Mouse (Mus musculus) adipocyte (in vitro differentiated cells): Measurements from ENCODE around the gene Usp4.
"Not testable (repeated sequence)": the region's sequence is repeated elsewhere in the genome, so short reads cannot be mapped to it uniquely, and the experiment has no call there.

Experiments used
- DNase-seq: peaks from one replicate; pipeline ENCODE4 v3.0.0-alpha.2; 2016; ENCODE audit warnings: low spot score

Gene Usp4

DNA sequence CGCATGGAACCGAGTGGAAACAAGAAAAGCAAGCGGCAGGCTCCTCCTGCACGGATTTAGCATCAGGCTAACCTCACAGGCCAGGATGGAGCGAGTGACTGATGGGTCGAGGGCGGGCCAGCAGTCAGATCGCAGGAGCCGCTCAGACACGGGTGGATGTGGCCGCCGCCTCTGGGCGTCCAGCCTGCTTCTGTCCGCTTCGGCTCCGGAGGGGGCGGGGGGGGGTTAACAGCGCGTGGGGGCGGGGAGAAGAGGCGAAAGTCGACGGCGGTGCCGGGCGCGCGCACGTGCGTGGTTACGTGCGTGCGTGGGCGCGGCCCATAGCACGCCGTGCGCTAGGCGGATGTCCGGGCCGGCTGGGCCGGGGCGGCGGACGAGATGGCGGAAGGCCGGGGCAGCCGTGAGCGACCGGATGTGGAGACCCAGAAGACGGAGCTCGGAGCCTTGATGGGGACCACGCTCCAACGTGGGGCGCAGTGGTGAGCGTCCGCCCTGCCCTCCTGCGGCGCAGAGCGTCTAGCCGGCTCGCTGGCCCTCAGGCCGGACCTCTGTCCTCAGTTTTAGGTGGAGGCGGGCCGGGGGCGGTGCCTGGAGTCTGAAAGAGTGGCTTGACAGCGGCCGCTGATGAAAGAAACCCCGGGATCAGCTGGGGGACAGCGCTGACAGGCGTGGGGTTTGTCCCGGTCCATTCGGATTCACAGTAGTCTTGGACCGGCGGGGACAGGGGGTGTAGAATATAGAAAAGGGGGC, at the start of gene Usp4:
TSS of gene Usp4 (plus strand) at position 314 of the 750 bp plus-strand sequence.
- peak; percentile 89 for DNase-seq

DNA sequence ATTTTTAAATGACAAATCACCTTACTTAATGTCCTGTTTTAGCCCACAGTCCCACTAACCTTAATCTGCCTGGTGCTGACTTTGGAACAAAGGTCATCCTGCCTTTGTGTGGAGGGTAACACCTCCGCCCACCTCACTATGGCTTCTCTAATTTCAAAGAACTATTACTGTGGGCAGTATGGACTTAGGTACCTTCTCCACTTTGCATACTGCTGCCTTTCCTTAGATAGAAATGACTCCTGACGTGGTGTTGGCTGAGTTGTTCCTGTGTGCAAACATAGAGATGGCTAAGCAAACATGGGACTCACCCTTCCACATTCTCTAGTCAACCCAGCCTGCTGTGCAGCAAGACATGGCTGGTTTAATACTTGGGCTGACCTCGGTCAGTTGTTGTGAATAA, 45.8 kb upstream of the Usp4 start:
- DNase-seq, result no peak

DNA sequence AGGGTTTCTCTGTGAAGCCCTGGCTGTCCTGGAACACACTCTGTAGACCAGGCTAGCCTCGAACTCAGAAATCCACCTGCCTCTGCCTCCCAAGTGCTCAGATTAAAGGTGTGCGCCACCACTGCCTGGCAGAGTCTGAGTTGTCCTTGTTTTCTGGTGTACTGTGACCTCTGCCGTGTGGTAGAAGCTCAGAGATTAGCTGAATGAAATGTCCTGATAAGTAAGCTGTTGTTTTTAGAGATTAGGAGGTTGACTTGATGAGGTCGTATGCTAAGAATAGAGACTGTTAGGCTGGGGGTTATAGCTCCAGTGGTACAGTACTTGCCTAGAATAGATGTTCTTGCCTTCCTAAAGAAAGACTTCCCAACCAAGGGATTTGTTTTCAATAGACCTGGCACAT, 42.9 kb upstream of the Usp4 start:
- DNase-seq, result no peak

DNA sequence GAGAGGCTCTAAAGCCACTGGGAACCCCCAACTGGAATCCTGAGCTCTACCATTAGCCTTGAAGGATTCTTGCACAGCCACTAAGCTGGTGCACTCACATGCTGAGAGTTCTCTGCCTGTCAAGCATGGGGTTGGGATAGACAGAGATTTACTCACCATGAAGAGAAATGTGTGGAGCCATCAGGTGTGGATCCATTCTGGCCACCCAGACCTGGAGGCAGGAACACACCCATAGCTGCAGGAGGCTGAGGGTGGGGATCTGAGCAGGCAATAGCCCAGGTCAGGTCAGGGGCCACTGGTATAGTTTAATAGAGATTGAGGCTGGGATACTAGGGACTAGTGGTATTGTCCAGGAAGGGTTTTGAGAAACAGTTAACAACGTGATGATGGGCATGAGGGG, 42.5 kb upstream of the Usp4 start:
- no peak for DNase-seq

DNA sequence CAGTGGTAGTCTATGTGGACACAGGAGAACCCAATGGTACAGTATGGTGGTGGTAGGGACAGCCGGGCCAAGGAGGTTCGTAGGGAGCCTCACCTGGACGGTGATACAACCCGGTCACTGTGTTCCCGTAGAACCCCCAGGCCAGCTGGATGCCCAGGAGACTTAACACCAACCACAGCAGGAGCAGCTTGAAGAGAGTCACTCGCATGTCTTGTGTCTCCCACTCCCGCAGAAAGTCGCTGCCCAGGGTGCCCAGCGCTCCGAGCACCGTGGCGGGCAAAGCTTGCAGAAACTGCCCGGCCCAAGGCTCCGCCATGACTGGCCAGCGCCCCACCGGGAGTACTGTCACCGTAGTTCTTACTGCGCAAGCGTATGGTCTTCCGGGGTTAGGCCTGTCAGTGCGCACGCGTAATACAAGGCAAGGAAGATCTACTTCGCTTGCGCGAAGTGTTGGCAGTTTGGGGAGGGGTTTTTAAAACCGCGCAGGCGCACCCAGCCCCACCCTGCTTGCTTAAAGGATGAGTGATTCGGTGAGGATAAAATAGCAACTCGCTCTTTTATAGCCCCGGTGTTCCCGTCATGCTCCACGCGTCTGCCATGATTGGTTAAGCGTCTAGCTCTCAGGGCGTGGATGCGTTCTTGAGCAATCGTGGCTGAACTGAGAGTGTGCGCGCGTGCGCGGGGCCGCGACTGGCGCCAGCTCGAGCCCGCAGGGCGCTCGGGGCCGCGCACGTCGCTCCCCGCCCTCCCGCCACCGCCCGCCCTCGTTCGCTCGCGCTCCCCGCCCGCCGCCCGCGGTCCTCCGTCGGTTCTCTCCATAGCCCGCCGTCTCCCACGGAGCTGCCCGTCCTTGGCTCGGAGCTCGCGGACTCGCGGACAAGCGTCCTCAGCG, 41.8 kb upstream of the Usp4 start, which contains the start of the genes Rhoa and Tcta:
TSS of gene Rhoa (plus strand) at position 501 of the 892 bp plus-strand sequence.
TSS of gene Tcta (minus strand) at position 532 of the 892 bp plus-strand sequence.
- peak; percentile 100 for DNase-seq

DNA sequence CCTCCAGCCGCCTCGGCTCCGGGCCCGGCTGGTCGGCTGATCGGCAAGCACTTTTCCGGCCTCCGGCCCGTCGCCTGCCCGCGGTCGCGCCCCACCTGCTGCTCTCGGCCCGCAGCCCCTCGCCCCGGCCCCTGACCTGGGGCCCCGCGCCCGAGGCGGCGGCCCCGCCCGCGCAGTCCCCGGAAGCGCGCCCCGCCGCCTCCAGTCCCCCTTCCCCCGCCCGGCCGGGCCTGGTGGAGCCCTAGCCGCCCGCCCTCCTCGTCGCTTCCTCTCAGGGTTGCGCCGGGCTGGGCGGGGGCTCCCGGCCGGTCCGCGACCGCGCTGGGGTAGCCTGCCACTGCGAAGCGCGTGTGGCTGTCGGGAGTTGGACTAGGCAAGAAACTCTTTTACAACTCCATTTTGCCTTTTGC, 41.1 kb upstream of the Usp4 start:
- peak; percentile 63 for DNase-seq

DNA sequence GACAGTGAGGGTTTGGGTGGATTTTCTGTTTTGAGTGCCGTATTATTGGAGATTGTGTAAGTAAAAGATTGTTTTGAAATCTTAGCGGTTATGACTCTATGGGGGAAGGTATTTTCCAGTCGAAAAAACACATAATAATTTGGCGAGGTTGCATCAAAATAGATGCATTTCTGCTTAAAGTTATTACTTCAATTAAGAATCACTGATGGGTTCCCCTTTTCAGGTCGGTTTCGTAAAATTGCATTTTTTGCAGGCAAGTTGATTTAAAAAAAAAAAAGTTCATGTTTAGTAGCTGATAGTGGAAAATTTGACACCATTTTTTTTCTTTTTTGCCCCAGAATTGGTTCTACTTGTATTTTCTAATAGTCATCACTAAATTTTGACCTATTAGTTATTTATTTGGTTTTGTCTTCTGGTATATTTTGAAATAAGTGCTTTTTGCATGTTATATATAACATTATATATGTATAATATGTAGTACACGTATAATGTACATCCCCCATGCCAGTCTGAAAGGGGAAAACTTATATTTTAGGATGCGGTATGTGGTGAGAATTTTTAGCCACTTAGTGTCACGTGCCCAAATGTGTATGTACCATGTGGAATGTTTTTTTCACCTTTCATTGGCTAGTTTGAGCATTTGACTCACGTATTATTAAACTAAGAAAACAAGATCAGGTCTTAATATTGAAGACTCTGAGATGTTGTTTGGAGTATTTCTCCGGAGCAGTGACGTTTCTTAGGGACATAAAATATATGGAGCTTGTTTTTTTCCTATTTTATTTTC, 40.4 kb upstream of the Usp4 start:
- DNase-seq, result no peak

DNA sequence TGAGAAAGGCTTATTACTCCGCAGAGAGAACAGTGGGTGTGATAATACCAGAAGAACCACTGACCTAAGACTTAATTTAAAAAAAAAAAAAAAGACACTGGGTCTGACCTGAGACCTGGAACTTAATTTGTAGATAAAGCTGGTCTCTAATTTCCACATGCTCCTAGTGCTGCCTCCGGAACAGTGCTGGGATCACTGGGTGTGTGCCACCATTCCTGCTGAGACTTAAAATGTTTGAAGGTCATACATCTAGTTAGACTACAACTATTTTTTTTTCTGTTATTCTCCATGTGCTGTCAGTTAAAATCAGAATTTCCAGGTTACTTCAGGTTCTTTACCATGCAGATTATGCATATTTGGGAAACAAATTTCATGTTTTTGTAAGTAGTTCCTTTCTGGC, 39.5 kb upstream of the Usp4 start:
- DNase-seq, result no peak

DNA sequence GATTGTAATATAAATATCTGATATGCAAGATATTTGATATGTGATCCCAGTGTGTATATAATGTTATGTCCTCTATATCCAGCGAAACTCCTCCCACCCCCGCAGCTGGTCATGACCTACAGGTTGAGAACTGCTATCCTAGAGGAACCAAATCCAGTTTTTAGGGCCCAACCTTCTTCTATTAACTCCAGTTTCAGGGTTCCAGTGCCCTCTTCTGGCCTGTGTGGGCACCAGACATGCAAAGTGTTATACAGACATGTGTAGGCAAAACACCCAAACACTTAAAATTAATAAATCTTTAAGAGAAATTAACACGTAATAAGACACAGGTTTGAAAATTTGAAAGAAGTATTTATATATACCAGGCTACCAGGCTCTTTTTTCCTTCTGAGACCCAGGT, 30.1 kb upstream of the Usp4 start:
- no peak for DNase-seq

DNA sequence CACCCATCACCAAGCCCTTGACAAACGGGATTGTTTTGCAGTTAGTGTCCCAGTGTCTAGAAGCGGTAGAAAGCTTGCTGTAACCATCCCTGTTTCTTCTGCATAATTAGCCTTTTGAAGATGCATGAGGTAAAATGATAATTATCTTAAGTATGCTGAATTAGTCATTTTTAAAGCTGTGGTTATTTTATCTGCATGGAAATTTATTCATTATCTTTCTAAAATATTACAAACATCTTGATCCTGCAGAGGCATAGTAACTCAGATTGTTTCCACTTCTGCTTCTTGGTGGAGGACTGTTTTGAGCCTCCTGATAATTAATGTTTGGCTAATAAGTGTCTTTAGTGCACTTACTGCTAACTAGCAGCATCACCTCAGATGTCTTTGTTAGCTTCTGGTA, 29.2 kb upstream of the Usp4 start:
- DNase-seq, result no peak

DNA sequence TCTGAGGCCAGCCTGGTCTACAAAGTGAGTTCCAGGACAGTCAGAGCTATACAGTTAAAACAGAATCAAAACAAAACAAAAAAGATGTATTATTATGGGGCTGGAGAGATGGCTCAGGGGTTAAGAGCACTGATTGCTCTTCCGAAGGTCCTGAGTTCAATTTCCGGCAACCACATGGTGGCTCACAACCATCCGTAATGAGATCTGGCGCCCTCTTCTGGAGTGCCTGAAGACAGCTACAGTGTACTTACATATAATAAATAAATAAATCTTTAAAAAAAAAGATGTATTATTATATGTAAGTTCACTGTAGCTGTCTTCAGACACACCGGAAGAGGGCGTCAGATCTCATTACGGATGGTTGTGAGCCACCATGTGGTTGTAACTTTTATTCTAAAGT, 25.6 kb upstream of the Usp4 start:
- not testable (repeated sequence) for DNase-seq

DNA sequence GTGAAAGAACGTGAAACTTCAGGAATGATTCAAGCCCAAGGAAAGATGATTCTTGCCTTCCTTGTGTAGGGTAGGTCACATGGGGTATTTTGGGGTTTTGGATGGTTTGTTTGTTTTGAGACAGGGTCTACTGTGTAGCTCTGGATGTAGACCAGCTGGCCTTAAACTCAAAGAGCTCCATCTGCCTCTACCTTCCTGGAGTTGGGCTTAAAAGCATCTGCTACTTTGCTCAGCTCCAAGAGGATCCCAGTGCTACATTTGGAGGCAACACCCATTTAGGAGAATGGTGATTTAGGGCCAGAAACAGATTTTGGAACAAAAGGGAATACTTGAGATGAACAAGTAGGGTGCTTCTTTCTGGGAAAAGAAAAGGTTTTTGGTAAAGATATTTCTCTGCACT, 22.9 kb upstream of the Usp4 start:
- no peak for DNase-seq

DNA sequence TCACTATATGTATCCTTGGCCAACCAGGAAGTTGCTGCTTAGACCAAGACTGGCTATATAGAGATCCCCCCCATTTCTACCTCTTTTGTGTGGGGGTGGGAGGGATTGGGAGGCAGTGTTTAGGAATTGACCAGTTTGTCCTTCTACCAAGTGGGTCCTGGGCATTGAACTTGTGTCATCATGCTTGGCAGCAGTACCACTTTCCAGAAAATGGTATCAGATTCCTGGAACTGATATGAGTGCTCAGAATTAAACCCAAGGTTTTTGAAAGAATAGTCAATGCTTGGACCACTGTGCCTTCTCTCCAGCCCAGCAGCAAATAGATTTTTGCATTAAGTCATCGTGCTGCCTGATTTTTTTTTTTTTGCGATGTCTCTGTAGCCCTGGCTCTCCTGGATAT, 21.8 kb upstream of the Usp4 start:
- no peak for DNase-seq

DNA sequence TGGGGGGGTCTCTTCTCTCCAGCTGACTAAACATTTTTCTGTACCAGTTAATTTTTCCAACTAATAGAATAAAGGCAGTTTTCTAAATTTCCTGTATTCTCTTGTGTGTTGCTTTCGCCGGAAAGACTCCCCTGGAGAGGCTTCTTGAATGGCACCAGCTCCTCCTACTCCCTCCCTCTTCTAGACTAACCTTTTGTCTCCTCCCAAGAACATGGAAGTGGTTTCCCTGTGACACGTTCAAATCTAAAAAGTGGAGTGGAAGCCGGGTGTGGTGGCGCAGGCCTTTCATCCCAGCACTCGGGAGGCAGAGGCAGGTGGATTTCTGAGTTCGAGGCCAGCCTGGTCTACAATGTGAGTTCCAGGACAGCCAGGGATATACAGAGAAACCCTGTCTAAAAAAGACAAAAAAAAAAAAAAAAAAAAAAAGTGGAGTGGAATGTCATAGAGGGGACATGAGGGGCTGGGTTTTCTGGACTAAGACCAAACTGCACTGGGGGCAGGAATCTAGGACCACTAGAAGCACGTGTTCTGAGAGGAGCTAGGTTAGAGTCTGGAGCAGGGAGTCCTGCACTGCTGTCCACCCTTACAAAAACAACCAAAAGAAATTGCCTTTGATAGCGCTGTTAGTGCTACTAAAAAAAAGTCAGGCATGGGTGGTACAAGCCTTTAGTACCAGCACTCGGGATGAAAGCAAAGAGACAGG, 9.7 kb upstream of the Usp4 start:
- DNase-seq, result no peak

DNA sequence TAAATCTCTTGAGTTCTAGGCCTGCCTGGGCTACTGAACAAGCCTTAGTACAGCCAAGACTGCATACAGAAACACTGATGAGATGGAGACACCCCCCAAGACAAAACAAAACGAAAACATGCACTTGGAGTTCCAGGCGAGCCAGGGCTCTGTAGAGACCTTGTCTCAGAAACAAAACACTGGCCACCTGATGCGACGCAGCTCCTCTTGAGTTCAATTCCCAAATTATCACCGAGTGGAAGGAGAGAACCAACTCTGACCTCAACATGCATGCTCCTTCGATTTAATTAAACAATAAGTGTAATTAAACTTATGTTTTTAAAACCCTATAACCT, 9.1 kb upstream of the Usp4 start:
- DNase-seq, result no peak

DNA sequence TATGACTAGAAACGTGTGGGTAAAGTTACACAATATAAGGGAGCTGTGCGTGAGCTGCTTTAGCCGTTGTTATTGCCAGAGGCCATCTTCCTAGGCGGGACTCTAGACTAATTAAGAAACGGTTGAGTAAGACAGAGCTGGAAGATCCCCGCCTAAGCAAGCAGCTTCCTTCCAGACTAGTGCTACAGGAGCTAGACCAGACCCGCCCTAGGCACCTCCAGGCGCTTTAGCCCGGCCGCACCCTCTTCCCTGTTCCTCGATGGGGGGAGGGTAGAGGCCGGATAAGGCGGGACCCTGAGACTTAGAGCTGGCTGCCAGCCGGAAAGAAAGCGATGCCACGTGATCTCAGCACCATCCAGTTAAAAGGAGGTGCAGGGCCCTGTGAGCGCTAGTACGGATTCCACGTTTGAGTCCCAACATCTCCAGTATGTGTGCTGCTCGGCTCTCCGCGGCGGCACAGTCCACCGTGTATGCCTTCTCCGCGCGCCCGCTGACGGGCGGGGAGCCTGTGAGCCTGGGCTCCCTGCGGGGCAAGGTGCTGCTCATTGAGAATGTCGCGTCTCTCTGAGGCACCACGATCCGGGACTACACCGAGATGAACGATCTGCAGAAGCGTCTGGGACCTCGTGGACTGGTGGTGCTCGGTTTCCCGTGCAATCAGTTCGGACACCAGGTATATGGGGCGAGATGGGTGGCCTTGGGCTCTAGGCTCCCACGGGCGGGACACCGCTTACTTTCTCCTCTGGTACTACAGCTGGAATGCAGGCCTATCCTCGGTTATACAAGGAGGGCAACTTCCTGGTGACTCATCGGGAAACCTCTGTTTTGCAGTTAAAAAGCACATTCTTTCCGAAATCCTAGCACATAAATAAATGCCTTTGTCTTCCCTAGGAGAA, 8.5 kb upstream of the Usp4 start, which contains the start of gene Gpx1:
TSS of gene Gpx1 (plus strand) at position 18 of the 896 bp plus-strand sequence.
- peak; percentile 97 for DNase-seq

DNA sequence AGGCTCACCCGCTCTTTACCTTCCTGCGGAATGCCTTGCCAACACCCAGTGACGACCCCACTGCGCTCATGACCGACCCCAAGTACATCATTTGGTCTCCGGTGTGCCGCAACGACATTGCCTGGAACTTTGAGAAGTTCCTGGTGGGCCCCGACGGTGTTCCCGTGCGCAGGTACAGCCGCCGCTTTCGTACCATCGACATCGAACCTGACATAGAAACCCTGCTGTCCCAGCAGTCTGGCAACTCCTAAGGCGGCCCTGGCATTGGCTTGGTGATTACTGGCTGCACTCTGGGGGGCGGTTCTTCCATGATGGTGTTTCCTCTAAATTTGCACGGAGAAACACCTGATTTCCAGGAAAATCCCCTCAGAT, 7.8 kb upstream of the Usp4 start:
- DNase-seq, result peak; percentile 43

DNA sequence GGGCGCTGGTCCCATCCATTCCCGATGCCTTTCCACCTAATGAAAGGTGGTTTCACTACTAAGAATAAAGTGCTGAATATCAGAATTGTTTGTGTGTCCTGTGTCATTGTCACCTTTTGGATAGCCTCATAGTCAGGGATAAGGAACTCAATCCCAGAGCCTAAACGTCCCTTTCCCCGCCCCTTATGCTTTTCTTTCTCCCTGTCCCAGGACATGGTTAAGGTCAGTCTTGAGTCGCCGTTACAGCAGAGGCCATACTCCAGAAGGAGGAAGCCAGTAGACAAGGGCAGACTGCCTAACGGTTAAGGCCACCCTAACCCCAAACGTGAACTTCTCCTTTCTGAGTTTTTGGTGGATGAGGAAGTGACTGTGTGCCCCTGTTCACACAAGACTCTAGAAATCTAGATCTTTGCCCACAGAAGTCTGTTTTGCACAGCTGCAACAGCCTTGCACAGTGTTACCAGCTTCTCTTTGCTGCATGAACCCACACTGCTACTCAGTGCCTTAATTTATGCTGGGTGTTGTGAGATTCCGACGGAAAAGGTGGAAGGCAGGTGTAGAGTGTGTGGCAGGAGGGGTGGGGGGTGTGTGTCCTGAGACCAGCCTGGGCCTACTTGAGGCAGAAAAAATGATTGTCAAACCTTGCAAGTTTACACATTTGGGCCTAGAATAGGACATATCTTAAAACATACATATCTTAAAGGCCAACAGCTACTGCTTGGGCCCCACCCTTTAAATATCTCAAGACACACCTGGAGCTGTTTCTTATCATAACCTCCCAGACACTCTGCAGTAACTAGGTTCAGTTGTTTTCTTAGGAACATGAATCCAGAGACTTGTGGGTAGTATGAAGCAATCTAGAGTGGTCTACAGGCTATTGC, 7.2 kb upstream of the Usp4 start:
- peak; percentile 58 for DNase-seq

DNA sequence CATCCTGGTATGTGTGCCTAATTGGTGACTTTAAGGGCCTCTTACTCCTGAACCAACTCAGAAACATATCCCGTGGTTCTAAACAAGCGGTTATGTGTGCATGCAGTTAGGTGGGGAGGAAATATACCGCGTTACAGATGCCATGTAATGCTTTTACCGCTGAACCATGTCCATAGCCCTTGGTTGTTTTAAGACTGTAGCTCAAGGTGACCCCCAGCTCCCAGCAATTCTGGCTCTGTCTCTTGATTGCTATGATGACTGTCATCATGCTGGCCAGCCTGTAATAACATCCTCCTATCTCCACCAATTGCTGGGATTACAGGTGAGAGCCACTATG, 6.5 kb upstream of the Usp4 start:
- DNase-seq, result no peak

DNA sequence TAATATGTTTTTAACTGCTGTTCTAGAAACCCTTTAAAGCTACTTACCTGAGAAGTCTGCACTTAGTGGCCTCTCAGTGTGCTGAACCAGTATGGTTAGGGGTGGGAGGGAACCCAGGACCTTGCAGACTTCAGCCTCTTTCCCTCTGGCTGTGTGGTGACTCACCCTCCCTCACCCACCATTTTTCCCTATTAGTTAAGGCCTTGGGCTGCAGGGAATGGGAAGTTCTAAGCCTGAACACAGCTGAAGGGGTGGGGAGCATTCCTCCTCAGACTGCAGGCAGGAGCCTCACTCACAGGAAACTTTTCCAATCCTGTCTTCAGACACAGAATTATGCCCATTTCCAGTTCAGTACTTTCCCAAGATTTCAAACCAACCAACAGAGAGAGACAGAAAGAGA, 5.9 kb upstream of the Usp4 start:
- peak; percentile 82 for DNase-seq
